Mouse (Mus musculus) layer of hippocampus, postnatal 36 days (tissue): ENCODE results near the gene Fxyd6. TPM values are rescaled to one million over a fixed set of nuclear protein-coding genes. Genes with fewer than 3 reads are reported as not detected.

Source experiments
- total RNA-seq, 2 experiments: library from RNA; stranded (reverse); gene quantifications; 2 replicates each; pipeline ENCODE4 v1.2.3; 2021

Fxyd6 gene
- total RNA-seq, 2 experiments from 2014 or later, result 79.6 to 85.8 TPM

Other genes starting within 250 kb of the Fxyd6 start
- 10 to 100 TPM; 11.1 to 14.2 TPM for gene Scn4b, start 231.8 kb upstream of the Fxyd6 start, total RNA-seq
- gene BC049352, start 188.2 kb upstream of the Fxyd6 start, total RNA-seq, result under 1 TPM; 0.20 to 0.62 TPM
- gene Tmprss4, start 166.1 kb upstream of the Fxyd6 start, total RNA-seq, result not detected
- 1 to 10 TPM; 2.4 to 3.3 TPM for gene Il10ra, start 101.0 kb upstream of the Fxyd6 start, total RNA-seq
- gene Tmprss13, start 51.1 kb upstream of the Fxyd6 start, total RNA-seq, result not detected
- 1 to 10 TPM; 6.8 to 7.9 TPM for gene Fxyd2, start 29.5 kb downstream of the Fxyd6 start, total RNA-seq
- gene Dscaml1, start 56.4 kb downstream of the Fxyd6 start, total RNA-seq, result 10 to 100 TPM; 88.0 to 91.7 TPM